Mouse (Mus musculus) heart, embryonic 13.5 days (tissue): ENCODE measurements at regions not wholly inside any gene's neighbourhood (a gene's known extent, or its start where the extent isn't known, plus 50 kb on each side); places are given as distances from the start of the nearest gene placed in this dataset.
"Not testable (repeated sequence)": the region's sequence is repeated elsewhere in the genome, so short reads cannot be mapped to it uniquely, and the experiment has no call there.

Experiments used
- ATAC-seq: fragments of 200-750 bp; cut with Nextera tagmentation; 2 replicates; pipeline ENCODE4 v1.8.0; 2017; ENCODE audit warnings: moderate TSS enrichment; ENCODE audit not compliant: insufficient number of reproducible peaks, low FRiP score, low TSS enrichment; ENCODE audit errors: extremely low read depth
- H3K27ac ChIP-seq: fragments of 300-500 bp; sonication (generic); replicated peaks from 2 replicates; pipeline ENCODE4 v1.5.1; 2015; ENCODE audit warnings: moderate library complexity, mild to moderate bottlenecking, inconsistent platforms
- H3K27me3 ChIP-seq: fragments of 300-500 bp; sonication (generic); replicated peaks from 2 replicates; pipeline ENCODE4 v1.6.1; 2015; ENCODE audit warnings: mild to moderate bottlenecking, inconsistent platforms
- H3K36me3 ChIP-seq: fragments of 300-500 bp; sonication (generic); 2 replicates; pipeline ENCODE4 v1.6.1; 2015; ENCODE audit warnings: mild to moderate bottlenecking, inconsistent platforms
- H3K4me1 ChIP-seq: fragments of 300-500 bp; sonication (generic); 2 replicates; pipeline ENCODE4 v1.6.1; 2015; ENCODE audit warnings: inconsistent platforms
- H3K4me2 ChIP-seq: fragments of 300-500 bp; sonication (generic); 2 replicates; pipeline ENCODE4 v1.6.1; 2015; ENCODE audit warnings: inconsistent platforms, mild to moderate bottlenecking, moderate library complexity
- H3K4me3 ChIP-seq: fragments of 300-500 bp; sonication (generic); 2 replicates; pipeline ENCODE4 v1.5.1; 2015; ENCODE audit warnings: moderate library complexity, mild to moderate bottlenecking, inconsistent platforms
- H3K9ac ChIP-seq: fragments of 300-500 bp; sonication (generic); 2 replicates; pipeline ENCODE4 v1.6.1; 2015; ENCODE audit warnings: inconsistent platforms, mild to moderate bottlenecking, moderate library complexity
- H3K9me3 ChIP-seq: fragments of 300-500 bp; sonication (generic); 2 replicates; pipeline ENCODE4 v1.6.1; 2016; ENCODE audit warnings: inconsistent platforms
- WGBS: fragments of 180-500 bp; shearing (Covaris S2); methylation state at CpG from one replicate; pipeline ENCODE4 v1.1.7; 2015; ENCODE audit warnings: mixed read lengths; 5-methylcytosine and 5-hydroxymethylcytosine counted together

DNA sequence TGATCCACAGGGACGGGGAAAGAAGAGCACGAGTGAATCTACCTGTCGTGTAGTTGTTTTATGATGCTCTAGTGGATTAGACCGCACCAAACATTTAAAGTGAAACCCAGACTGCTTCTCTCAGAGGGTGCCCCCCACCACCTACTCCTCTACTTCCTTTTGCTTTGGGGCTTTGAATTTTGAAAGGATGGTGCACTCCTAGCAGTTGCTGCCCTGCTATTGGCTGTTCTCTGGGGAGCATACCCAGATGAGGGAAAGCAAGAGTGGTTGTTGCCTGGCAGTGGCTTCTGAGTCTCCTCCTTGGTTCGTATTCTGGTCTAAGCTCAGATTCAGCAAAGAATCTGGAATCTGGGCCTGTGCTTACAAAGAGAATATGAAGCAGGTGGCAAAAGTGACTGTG lies 71.4 kb upstream of the Olfr1507 start:
- H3K4me1 ChIP-seq = no peaks in the 10 kb centered on the region
- H3K36me3 ChIP-seq = no peaks in the 10 kb centered on the region
- H3K4me3 ChIP-seq = no peak overlapping the region
- no peak overlapping the region for H3K27ac ChIP-seq
- no peak overlapping the region for H3K4me2 ChIP-seq
- ATAC-seq = no peak
- WGBS = 73% methylated on average over 5 of the region's 5 CpGs
- 0 out of 2 replicates have a peak, but pooled peaks cover 14% of the 10 kb centered on the region for H3K9me3 ChIP-seq
- no peak overlapping the region for H3K9ac ChIP-seq
- no peaks in the 10 kb centered on the region for H3K27me3 ChIP-seq

DNA sequence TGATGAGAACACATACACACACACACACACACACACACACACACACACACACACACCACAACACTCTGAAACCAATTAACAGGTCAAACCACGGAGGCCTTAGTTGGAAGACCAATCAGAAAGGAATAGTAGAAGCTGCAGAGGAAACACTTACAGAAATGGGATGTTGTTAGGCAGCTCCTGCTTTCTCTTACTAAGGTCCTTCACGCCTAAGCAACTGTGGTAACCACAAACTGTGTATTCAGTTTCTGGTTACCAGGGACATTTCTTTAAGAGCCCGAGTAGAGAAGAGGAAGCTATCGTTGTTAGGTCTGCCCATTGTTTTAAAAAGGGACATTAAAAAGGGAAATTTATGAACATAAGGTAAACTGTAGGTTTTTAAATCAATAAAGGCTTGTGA lies 70.1 kb upstream of the Olfr1507 start:
- Histone ChIP-seq H3K9me3 (0 out of 2 replicates have a peak, but pooled peaks cover 14% of the 10 kb centered on the region), H3K27ac (no peak overlapping the region), H3K4me1 (no peaks in the 10 kb centered on the region), H3K9ac (no peak overlapping the region), H3K4me3 (no peak overlapping the region), H3K27me3 (no peaks in the 10 kb centered on the region), H3K36me3 (no peaks in the 10 kb centered on the region), H3K4me2 (no peak overlapping the region)
- WGBS = 54% methylated on average over 4 of the region's 4 CpGs
- no peak for ATAC-seq

DNA sequence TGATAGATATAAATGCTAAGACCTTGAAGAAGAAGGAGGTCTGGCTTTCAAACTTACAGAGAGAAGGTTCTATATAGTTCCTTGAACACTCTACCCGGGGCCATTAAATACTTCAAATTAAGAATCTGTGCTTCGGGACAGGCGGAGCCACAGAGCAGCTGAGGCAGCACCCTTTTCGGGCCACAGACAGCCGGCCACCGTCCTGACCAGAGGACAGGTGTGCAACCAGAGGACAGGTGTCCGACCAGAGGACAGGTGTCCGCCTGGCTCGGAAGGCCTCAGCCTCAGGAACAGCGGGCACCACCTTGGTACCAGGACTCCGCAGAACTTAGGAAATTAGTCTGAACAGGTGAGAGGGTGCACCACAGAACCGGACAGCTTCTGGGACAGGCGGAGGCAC lies 60.8 kb upstream of the Olfr1507 start:
- not testable (repeated sequence) for ATAC-seq

DNA sequence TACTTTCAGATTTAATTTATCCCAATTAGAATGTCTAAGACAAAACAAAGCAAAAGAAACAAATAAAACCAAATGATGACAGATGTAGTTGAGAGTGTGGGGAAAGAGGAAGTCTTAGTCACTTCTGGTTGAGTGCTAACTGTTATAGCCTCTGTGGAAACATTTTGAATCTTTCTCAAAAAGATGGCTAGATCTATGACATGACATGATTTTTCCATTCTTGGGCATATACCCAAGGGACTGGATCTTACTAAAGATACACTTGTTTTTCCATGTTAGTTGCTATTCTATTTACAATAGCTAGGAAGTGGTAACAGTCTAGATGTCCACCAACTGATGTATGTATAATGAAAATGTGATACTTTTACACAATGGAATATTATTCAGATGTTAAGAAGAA lies 57.9 kb upstream of the Olfr1507 start:
- H3K4me1 ChIP-seq = no peaks in the 10 kb centered on the region
- no peak overlapping the region for H3K4me3 ChIP-seq
- no peak for ATAC-seq
- H3K27me3 ChIP-seq = no peaks in the 10 kb centered on the region
- no peak overlapping the region for H3K9ac ChIP-seq
- no peak overlapping the region for H3K4me2 ChIP-seq
- H3K36me3 ChIP-seq = no peaks in the 10 kb centered on the region
- H3K27ac ChIP-seq = no peak overlapping the region
- H3K9me3 ChIP-seq = 0 out of 2 replicates have a peak, but pooled peaks cover 10% of the 10 kb centered on the region

More for the DNA sequence above, 60.8 kb upstream of the Olfr1507 start:
- not testable (repeated sequence) for H3K27ac ChIP-seq, H3K4me2 ChIP-seq, H3K36me3 ChIP-seq, H3K9ac ChIP-seq, H3K4me3 ChIP-seq, H3K4me1 ChIP-seq, H3K9me3 ChIP-seq, H3K27me3 ChIP-seq
- 84% methylated on average over 13 of the region's 13 CpGs for WGBS

DNA sequence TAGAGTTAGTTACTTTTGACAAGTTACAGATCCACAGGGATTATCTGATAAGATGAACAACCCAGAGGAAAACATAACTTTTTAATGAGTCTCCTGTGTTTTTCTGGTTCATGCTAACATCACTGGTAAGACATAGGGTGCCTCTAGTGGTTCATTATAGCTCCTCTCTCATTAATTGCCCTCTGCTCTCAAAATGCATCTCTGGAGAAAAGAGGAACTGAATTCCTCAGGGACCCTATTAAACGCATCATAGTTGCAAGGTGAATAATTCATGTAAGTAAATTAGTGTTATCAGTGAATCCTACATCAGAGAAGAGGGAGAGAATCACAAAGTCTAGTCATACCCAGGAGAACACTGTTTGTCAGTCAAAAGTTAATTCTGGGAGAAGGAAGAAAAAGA lies 52.4 kb upstream of the Olfr1507 start:
- Histone ChIP-seq H3K4me1 (no peaks in the 10 kb centered on the region), H3K27ac (no peak overlapping the region), H3K9me3 (no peaks in the 10 kb centered on the region), H3K36me3 (no peaks in the 10 kb centered on the region), H3K27me3 (no peaks in the 10 kb centered on the region), H3K4me2 (no peak overlapping the region), H3K4me3 (no peak overlapping the region), H3K9ac (no peak overlapping the region)
- 48% methylated on average over 1 of the region's 1 CpGs for WGBS
- no peak for ATAC-seq
